Mouse (Mus musculus) right cerebral cortex, adult 2 months (tissue): ENCODE results near the gene Neb.
"Not testable (repeated sequence)": the region's sequence is repeated elsewhere in the genome, so short reads cannot be mapped to it uniquely, and the experiment has no call there.

Experiments used
- DNase-seq, 2 experiments: peaks; one replicate each; pipeline ENCODE4 v3.0.0; 2021 to 2022; ENCODE audit warnings: low spot score in 2 of 2

The Neb gene

DNA sequence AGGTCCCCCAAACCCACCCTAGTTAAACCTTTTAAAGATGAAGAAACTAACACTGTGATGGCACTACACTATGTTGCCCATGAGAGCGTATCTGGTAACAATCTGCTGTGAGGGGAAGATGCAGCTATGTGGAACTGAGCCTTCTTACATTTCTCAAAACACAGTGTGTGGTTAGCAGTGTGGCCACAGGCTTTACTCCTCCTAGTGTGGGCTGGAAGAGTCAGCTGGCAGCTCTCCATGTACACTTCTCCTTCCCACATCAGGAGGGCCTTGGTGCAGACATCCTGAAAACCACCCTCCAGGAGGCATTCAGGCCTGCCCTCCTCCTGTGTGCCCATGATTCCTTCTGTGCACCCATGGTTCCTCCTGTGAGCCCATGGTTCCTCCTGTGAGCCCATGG, 198.6 kb downstream of the Neb start:
- DNase-seq: no peak

DNA sequence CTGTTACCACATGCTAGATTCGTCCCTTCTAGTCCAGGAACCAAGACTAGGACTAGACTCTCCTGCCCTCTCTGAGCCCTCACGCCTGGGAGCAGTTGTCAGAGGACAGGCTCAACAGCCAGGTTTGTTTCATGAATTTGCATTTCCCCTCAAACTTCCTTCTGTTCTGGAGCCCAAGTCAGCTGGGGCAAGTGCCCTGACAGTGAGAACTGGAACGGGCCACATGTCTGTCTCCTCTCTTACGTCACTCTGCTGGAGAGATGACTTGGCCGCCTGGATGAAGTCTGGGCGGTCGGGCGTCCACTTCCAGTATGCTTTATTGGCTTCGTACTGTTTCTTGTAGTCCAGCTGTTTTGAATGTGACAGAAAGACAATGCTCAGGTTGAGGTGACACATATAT, 200.5 kb downstream of the Neb start:
- DNase-seq: no peak

DNA sequence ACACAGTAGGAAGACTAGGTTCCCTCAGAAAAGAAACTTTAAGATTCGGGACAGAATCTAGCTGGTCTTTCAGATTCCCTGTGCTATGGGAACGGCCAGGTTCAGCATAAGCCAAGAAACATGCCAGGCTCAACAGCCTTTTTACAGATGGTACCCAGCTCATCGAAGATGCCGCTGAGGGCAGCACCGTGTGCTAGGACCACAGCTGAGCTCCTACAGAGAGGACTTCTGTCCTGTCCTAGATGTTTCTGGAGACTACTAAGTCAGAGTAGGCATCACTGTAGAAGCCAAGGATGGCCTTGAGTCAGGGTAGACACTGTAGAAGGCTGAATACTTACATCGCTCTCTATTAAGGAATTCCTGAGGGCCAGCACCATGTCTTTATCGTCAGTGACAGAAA, 201.1 kb downstream of the Neb start:
- DNase-seq: peak in 1 of 2 experiments; percentile 10

DNA sequence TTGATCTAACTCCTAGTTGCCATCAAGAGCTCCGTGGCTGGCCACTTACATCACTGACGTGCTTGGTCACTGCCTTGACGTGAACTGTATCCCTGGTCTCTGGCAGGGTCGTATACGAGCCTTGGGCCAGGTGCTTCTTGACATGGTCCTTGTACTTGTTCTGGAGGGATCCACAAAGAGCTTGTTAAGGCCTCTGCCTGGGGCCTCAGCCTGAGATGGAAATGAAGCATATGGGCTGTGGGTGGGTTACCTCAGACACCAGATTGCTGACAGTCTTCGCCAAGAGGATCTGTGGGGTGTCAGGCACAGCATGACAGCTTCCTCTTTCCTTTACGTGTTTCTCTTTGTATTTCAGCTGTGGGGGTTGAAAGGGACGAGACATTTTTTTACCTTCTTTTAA, 201.7 kb downstream of the Neb start:
- DNase-seq: peak; percentile 80 to 81

GRCm38 (mm10) chr2:52174951-52175350, 203.3 kb downstream of the Neb start:
- DNase-seq: no peak

DNA sequence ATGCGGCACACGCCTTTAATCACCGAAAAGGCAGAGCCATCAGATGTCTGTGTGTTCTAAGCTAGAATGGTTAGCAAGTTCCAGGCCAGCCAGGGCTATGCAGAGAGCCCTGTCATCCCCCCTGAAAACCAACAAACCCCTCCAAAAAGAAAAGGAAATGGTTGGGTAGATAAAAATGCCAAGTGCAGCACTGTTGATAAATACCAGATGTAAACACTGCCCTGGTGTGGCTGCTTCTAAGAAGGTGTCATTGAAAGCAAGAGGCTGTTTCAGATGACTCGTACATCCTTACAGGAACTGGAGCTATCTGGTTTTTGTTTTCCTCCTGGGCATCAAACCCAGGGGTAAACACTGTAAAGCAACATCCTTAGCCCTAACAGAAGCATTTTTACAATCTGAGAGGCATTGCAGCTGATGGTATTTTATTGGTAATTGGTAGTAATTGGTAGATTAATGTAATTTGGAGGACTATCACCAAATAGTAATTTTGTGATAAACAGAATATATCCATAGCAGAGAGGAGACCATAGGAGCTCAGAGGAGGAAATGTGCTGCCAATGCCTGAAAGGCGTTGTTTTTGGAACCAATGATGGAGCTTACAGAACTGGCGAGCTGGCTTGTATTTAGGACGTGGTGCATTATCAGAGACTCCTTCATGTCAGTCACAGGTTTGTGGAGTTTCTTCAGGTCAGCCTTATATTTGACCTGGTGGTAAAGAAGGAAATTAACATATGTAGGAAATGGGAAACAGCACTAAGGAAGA, 208.8 kb downstream of the Neb start:
- no peak for DNase-seq

DNA sequence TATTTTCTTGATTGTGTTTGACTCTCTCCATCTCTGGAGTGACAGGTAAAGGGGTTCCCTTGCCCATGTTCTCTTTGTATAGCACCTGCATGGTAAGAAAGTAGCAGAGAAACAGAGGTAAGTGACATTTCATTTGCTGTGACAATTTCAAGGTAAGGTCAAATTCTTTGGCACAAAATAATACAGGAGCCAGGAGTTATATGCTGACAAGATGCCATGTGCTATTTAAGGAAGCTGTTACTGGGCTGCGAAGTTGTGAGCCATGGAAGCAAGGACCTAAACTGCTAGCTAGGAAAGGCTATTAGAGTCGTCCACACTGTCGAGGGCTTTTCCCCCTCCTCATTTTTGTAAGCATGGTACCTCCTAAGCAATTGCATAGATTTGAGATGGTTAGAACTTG, 225.2 kb downstream of the Neb start:
- DNase-seq: no peak

DNA sequence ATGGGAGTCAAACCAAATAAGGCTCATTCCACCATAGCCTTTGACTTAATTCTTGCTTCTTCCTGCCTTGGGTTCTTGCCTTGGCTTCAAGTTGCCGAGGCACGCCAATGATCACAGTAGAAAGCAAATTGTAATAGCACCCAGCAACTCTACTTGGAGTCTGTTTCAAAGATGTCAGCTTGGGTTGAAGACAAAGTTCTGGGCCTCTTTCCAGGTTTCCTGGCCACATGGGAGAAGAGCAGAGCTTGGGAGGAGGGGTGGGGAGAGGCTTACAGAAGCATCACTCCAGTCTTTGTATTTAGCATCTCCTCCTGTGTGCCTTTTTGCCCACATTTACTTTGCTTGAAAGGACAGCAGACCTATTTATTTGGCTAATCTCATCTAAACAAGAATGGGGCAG, 244.9 kb downstream of the Neb start:
- no peak for DNase-seq

DNA sequence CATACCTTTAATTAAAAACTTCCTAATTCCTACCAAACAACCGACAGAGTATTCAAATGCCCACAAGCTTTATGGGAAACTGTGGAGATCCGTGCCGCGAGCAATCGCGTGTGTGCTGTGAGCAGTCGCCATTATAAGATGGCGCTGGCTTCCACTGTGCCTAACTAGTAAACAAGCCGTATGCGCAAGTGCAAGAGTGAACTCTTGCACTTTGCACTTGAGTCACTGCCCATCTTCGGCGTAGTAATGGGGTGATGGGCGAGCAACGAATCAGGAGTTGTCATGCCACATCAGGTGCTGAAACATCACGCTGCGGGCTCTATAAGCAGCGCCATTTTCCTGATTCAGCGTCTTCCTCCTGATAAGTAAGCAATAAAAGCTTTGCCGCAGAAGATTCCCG, 246.9 kb downstream of the Neb start:
- not testable (repeated sequence) for DNase-seq

DNA sequence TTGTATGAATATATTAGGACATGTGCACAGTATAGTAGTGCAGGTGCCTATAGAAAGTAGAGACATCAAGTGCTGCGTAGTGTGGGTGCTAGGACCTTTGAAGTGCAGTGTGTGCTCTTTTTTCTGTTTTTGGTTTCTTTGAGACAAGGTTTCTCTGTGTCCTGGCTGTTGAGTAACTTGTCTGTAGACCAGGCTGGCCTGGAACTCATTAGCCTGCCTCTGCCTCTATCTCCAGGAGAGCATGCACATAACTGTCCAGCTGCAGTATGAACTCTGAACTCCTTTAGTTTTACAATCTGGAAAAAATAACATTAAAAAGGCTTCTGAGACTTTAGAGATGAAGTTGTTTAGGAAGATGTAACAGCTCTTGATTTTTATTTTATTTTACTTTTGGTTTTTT, 264.2 kb downstream of the Neb start:
- DNase-seq: no peak
